Mouse (Mus musculus) embryonic facial prominence, embryonic 14.5 days (tissue): ENCODE results near the gene Vps54. TPM values are rescaled to one million over a fixed set of nuclear protein-coding genes. Genes with fewer than 3 reads are reported as not detected.
A peak's percentile ranks its signal among the peaks of the same experiment; 100 is the strongest.
"Not testable (repeated sequence)": the region's sequence is repeated elsewhere in the genome, so short reads cannot be mapped to it uniquely, and the experiment has no call there.

Experiments
- ATAC-seq: fragments of 200-750 bp; cut with Nextera tagmentation; 2 replicates; pipeline ENCODE4 v1.8.0; 2017; ENCODE audit warnings: low read depth, moderate number of reproducible peaks, moderate TSS enrichment
- DNase-seq: peaks from one replicate; pipeline ENCODE4 v3.0.0-alpha.2; 2015; ENCODE audit warnings: low spot score
- H3K27ac ChIP-seq: fragments of 300-500 bp; sonication (generic); replicated peaks from 2 replicates; pipeline ENCODE4 v1.5.1; 2014; ENCODE audit warnings: low read depth, mild to moderate bottlenecking, low read length, moderate library complexity
- H3K27me3 ChIP-seq: fragments of 300-500 bp; sonication (generic); replicated peaks from 2 replicates; pipeline ENCODE4 v1.6.1; 2014; ENCODE audit warnings: low read length; ENCODE audit not compliant: control insufficient read depth, insufficient read depth
- H3K36me3 ChIP-seq: fragments of 300-500 bp; sonication (generic); 2 replicates; pipeline ENCODE4 v1.6.1; 2014; ENCODE audit warnings: low read length, mixed read lengths; ENCODE audit not compliant: control insufficient read depth, insufficient read depth
- H3K4me1 ChIP-seq: fragments of 300-500 bp; sonication (generic); 2 replicates; pipeline ENCODE4 v1.6.1; 2014; ENCODE audit warnings: antibody characterized with exemption, low read length; ENCODE audit not compliant: control insufficient read depth, insufficient read depth
- H3K4me2 ChIP-seq: fragments of 300-500 bp; sonication (generic); 2 replicates; pipeline ENCODE4 v1.6.1; 2014; ENCODE audit warnings: low read depth, mild to moderate bottlenecking, low read length, moderate library complexity, mixed read lengths
- H3K4me3 ChIP-seq: fragments of 300-500 bp; sonication (generic); 2 replicates; pipeline ENCODE4 v1.5.1; 2014; ENCODE audit warnings: low read depth, mild to moderate bottlenecking, low read length
- H3K9ac ChIP-seq: fragments of 300-500 bp; sonication (generic); 2 replicates; pipeline ENCODE4 v1.6.1; 2014; ENCODE audit warnings: low read depth, mild to moderate bottlenecking, low read length, moderate library complexity, mixed read lengths
- H3K9me3 ChIP-seq: fragments of 300-500 bp; sonication (generic); 2 replicates; pipeline ENCODE4 v1.6.1; 2016; ENCODE audit warnings: low read length; ENCODE audit not compliant: control insufficient read depth
- WGBS: fragments of 180-500 bp; shearing (Covaris S2); extraction: QIAGEN DNeasy Blood & Tissue Kit; methylation state at CpG from one replicate; pipeline ENCODE4 v1.1.7; 2014; 5-methylcytosine and 5-hydroxymethylcytosine counted together
- polyA plus RNA-seq: library from polyadenylated mRNA; unstranded; fragments of >200 nt; fragmentation: Nextera tagmentation; extraction: Ambion mirVana; gene quantifications from 2 replicates; pipeline ENCODE4 v1.2.1, GENCODE M21; 2014

Gene Vps54
- polyA plus RNA-seq, 1 experiment from 2014 or later = 15.9 TPM

DNA sequence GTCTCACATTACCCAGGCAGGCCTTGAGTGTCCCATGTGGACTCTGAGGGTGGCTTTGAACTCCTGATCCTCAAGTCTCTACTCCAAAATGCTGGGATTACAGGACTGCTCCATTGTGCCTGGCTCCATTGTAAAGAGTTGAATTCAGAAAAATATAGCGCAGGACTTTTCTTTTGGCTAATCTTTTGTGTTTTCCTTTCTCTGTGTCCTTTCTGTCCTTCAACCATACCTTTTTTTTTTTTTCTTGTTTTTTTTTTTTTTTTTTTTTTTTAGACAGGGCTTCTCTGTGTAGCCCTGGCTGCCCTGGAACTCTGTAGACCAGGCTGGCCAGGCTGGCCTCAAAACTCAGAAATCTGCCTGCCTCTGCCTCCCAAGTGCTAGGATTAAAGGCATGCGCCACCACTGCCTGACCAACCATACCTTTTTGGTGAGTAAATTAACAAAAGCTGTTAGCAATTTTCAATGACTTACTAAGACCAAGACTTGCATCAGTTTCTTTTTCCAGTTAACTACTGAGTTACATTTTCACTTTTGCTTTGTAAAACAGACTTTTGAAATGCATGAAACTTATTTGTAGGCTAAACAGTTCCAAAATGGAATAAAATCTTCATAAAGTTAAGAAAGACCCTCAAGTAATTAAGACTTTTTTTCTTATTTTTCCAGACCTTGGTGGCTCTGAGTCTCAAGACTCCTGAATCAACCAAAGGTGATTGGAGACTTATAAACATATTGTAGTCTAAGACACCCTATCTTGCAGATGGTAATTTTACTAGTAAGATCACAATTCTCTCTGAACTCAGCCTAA, 1.4 kb upstream of the Vps54 start:
- peak overlapping the region; percentile 77 for H3K4me2 ChIP-seq
- 87% methylated on average over 2 of the region's 2 CpGs for WGBS
- DNase-seq (no peak), ATAC-seq (no peak)
- H3K9me3 ChIP-seq = no peaks in the 10 kb centered on the region
- no peaks in the 10 kb centered on the region for H3K27me3 ChIP-seq
- no peaks in the 10 kb centered on the region for H3K36me3 ChIP-seq
- H3K9ac ChIP-seq = no peak overlapping the region; the same call in 1 of the 2 replicates
- peak overlapping the region; percentile 93 for H3K4me3 ChIP-seq
- H3K4me1 ChIP-seq = peaks cover 15% of the 10 kb centered on the region
- H3K27ac ChIP-seq = peak overlapping the region; percentile 97; the same call in 1 of the 2 replicates

DNA sequence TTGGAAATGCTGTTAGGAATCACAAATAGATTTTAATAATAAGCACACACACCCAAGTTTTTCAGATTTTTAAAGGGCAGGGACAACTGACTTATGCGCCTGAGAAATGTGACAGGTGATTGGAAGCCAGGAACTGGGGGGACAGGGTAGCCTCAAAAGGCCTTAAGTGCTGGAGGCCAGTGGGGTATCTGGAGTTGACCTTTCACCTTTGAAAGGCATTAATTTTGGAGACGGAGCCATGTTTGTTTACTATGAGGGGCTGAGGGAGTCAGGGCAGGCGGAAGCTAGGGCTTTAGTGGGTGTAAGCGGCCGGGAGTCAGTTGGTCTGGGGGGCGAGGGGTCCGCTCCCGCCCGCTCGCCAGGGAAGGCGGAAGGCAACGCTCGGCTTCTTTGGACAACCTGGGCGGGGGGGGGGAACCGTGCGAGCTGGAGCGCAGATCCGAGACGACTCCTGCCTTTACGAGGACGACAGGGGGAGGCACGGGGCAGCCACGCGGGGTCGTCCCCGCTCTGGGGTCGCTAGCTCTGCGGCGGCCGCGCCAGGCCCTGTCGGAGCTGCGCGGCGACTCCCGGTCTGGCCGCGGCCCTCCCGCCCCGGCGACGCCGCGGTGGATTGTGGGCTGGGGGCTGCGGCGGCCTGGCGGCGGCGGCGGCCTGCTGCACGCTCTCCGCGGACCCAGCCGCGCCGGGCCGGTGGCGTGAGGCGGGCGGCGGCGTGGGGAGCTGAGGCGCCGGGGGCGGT, 631 bp upstream of the Vps54 start:
- Histone ChIP-seq H3K4me1 (peaks cover 15% of the 10 kb centered on the region), H3K4me3 (peak overlapping the region; percentile 93), H3K4me2 (peak overlapping the region; percentile 77), H3K9me3 (no peaks in the 10 kb centered on the region), H3K27me3 (no peaks in the 10 kb centered on the region), H3K27ac (peak overlapping the region; percentile 97), H3K9ac (peak overlapping the region; percentile 99), H3K36me3 (no peaks in the 10 kb centered on the region)
- ATAC-seq = peak; percentile 91
- DNase-seq = peak; percentile 49
- WGBS = 2% methylated on average over 12 of the region's 65 CpGs

- no peaks in the 10 kb centered on the region for H3K9me3 ChIP-seq
- ATAC-seq (no peak), DNase-seq (no peak)
- no peaks in the 10 kb centered on the region for H3K36me3 ChIP-seq
- H3K27me3 ChIP-seq = no peaks in the 10 kb centered on the region
- WGBS = 16% methylated on average over 7 of the region's 7 CpGs
- peak overlapping the region; percentile 99 for H3K9ac ChIP-seq
- peak overlapping the region; percentile 77 for H3K4me2 ChIP-seq
- H3K4me1 ChIP-seq = peaks cover 15% of the 10 kb centered on the region
- H3K4me3 ChIP-seq = peak overlapping the region; percentile 93
- H3K27ac ChIP-seq = peak overlapping the region; percentile 97
Measured at GRCm38 (mm10) chr11:21239763-21240509, 855 bp downstream of the Vps54 start.

- ATAC-seq = no peak
- DNase-seq = no peak
- no peak overlapping the region for H3K9ac ChIP-seq
- H3K4me3 ChIP-seq = no peak overlapping the region
- H3K9me3 ChIP-seq = no peaks in the 10 kb centered on the region
- H3K27ac ChIP-seq = no peak overlapping the region
- no peak overlapping the region for H3K4me2 ChIP-seq
- H3K27me3 ChIP-seq = no peaks in the 10 kb centered on the region
- peaks cover 15% of the 10 kb centered on the region for H3K4me1 ChIP-seq
- H3K36me3 ChIP-seq = no peaks in the 10 kb centered on the region
- WGBS = 66% methylated on average over 1 of the region's 1 CpGs
Measured at GRCm38 (mm10) chr11:21241351-21241750, 2.3 kb downstream of the Vps54 start.

GRCm38 (mm10) chr11:21247203-21247865, 8.3 kb downstream of the Vps54 start:
- no peak overlapping the region for H3K4me2 ChIP-seq
- H3K36me3 ChIP-seq = 0 out of 2 replicates have a peak, but pooled peaks cover 2% of the 10 kb centered on the region
- DNase-seq (no peak), ATAC-seq (no peak)
- H3K27me3 ChIP-seq = no peaks in the 10 kb centered on the region
- WGBS = 88% methylated on average over 4 of the region's 4 CpGs
- no peaks in the 10 kb centered on the region for H3K9me3 ChIP-seq
- H3K9ac ChIP-seq = no peak overlapping the region
- no peak overlapping the region for H3K27ac ChIP-seq
- H3K4me1 ChIP-seq = no peaks in the 10 kb centered on the region
- no peak overlapping the region for H3K4me3 ChIP-seq

DNA sequence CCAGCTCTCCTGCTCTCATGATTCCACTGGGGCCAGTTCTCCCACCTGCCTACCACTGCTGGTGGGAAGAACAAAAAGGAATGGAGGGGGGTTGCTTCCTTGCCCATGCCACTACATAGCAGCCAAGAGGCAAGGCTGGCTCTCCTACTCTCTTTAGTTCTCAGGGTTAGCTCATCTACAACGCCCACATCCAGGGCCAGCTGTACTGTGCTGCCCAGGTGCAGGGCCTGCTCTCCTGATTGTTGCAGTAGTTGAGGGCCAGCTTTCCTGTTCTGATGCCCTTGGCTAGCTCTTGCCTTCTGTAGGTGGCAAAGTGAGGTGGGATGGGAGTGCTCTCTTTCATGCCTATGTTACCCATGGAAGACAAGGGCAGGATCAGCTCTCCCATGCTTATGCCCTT, 8.9 kb downstream of the Vps54 start:
- Histone ChIP-seq H3K4me2 (no peak overlapping the region), H3K4me1 (no peaks in the 10 kb centered on the region), H3K27ac (no peak overlapping the region), H3K9ac (no peak overlapping the region), H3K36me3 (0 out of 2 replicates have a peak, but pooled peaks cover 2% of the 10 kb centered on the region), H3K9me3 (no peaks in the 10 kb centered on the region), H3K4me3 (no peak overlapping the region), H3K27me3 (no peaks in the 10 kb centered on the region)
- ATAC-seq (no peak; the same call in 1 of the 2 replicates), DNase-seq (no peak)
- WGBS = 88% methylated on average over 1 of the region's 1 CpGs

- WGBS = 86% methylated on average over 1 of the region's 1 CpGs
Measured at GRCm38 (mm10) chr11:21250366-21250765, 11.3 kb downstream of the Vps54 start.

GRCm38 (mm10) chr11:21258611-21259010, 19.5 kb downstream of the Vps54 start:
- not testable (repeated sequence) for H3K27me3 ChIP-seq, H3K4me1 ChIP-seq, H3K27ac ChIP-seq, H3K4me2 ChIP-seq, H3K36me3 ChIP-seq, ATAC-seq, H3K9me3 ChIP-seq, H3K9ac ChIP-seq, H3K4me3 ChIP-seq, DNase-seq
- WGBS = 98% methylated on average over 10 of the region's 10 CpGs

More at GRCm38 (mm10) chr11:21250366-21250765, 11.3 kb downstream of the Vps54 start:
- no peaks in the 10 kb centered on the region for H3K27me3 ChIP-seq
- no peak overlapping the region for H3K9ac ChIP-seq
- H3K27ac ChIP-seq = no peak overlapping the region
- DNase-seq (no peak), ATAC-seq (no peak)
- H3K9me3 ChIP-seq = no peaks in the 10 kb centered on the region
- H3K4me1 ChIP-seq = no peaks in the 10 kb centered on the region
- H3K4me2 ChIP-seq = no peak overlapping the region
- H3K4me3 ChIP-seq = no peak overlapping the region
- H3K36me3 ChIP-seq = 0 out of 2 replicates have a peak, but pooled peaks cover 2% of the 10 kb centered on the region
